Mouse (Mus musculus) kidney, postnatal 0 days (tissue): Measurements from ENCODE around the gene Lum. TPM values are rescaled to one million over a fixed set of nuclear protein-coding genes. Genes with fewer than 3 reads are reported as not detected.
A peak's percentile ranks its signal among the peaks of the same experiment; 100 is the strongest.

ENCODE experiments used
- ATAC-seq: fragments of 200-750 bp; cut with Nextera tagmentation; replicated peaks from 2 replicates; pipeline ENCODE4 v1.8.0; 2017; ENCODE audit warnings: low read depth, moderate number of reproducible peaks, moderate TSS enrichment, moderate library complexity; ENCODE audit not compliant: low FRiP score
- DNase-seq: peaks from one replicate; pipeline ENCODE4 v3.0.0-alpha.2; 2016; ENCODE audit warnings: low spot score
- H3K27ac ChIP-seq: fragments of 300-500 bp; sonication (generic); 2 replicates; pipeline ENCODE4 v1.5.1; 2014; ENCODE audit warnings: mild to moderate bottlenecking
- H3K27me3 ChIP-seq: fragments of 300-500 bp; sonication (generic); 2 replicates; pipeline ENCODE4 v1.6.1; 2014; ENCODE audit warnings: low read length, mixed read lengths; ENCODE audit not compliant: insufficient read depth
- H3K36me3 ChIP-seq: fragments of 300-500 bp; sonication (generic); 2 replicates; pipeline ENCODE4 v1.6.1; 2014; ENCODE audit warnings: low read length, mixed read lengths; ENCODE audit not compliant: insufficient read depth
- H3K4me1 ChIP-seq: fragments of 300-500 bp; sonication (generic); replicated peaks from 2 replicates; pipeline ENCODE4 v1.6.1; 2014; ENCODE audit warnings: antibody characterized with exemption, low read length, mixed read lengths; ENCODE audit not compliant: insufficient read depth
- H3K4me2 ChIP-seq: fragments of 300-500 bp; sonication (generic); 2 replicates; pipeline ENCODE4 v1.6.1; 2014; ENCODE audit warnings: mild to moderate bottlenecking, low read length, moderate library complexity, mixed read lengths
- H3K4me3 ChIP-seq: fragments of 300-500 bp; sonication (generic); replicated peaks from 2 replicates; pipeline ENCODE4 v1.5.1; 2014; ENCODE audit warnings: low read depth, low read length
- H3K9ac ChIP-seq: fragments of 300-500 bp; sonication (generic); 2 replicates; pipeline ENCODE4 v1.6.1; 2014; ENCODE audit warnings: low read depth, low read length
- H3K9me3 ChIP-seq: fragments of 300-500 bp; sonication (generic); replicated peaks from 2 replicates; pipeline ENCODE4 v1.6.1; 2016; ENCODE audit warnings: low read length, inconsistent platforms, mixed read lengths
- CTCF ChIP-seq: IDR thresholded peaks from 2 replicates; pipeline ENCODE4 v1.5.1; 2016; ENCODE audit warnings: antibody characterized with exemption, low read depth, mild to moderate bottlenecking, moderate library complexity
- WGBS: fragments of 180-500 bp; shearing (Covaris S2); extraction: QIAGEN DNeasy Blood & Tissue Kit; methylation state at CpG from one replicate; pipeline ENCODE4 v1.1.7; 2014; 5-methylcytosine and 5-hydroxymethylcytosine counted together
- polyA plus RNA-seq: library from polyadenylated mRNA; unstranded; fragments of >200 nt; fragmentation: Nextera tagmentation; extraction: Ambion mirVana; gene quantifications from 2 replicates; pipeline ENCODE4 v1.2.1, GENCODE M21; 2015

Gene Lum
- polyA plus RNA-seq: 19.8 and 21.6 TPM in 2 replicates

- DNase-seq (peak; percentile 51), ATAC-seq (no peak)
- H3K9ac ChIP-seq: peak within 1 kb of the TSS; percentile 13; the same call in 1 of the 2 replicates
Observed at GRCm38 (mm10) chr10:97564957-97565856, at the start of gene Lum. TSS of gene Lum (plus strand) at chr10:97565128.

DNA sequence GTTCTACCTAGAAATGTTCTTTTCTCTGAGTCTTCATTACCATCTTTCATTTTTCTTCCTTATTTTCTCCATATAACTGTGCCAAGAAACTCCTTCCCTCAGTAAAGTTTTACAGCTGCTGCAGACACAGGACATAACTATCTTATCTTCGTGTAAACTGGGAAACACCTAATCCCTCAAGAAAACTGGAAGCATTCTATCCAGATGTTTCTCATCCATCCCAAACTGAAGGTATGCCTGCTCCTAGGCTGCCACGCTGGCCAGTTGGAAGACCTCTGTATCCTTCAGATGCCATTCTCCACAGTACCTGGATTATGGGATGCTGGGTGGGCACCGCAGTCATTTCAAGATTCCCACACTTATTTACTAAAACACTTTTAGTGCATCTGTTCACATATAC lies 41.6 kb upstream of the Lum start:
- Histone ChIP-seq H3K4me2 (no peak overlapping the region), H3K4me3 (no peak overlapping the region), H3K4me1 (no peaks in the 10 kb centered on the region), H3K9ac (no peak overlapping the region), H3K36me3 (no peaks in the 10 kb centered on the region), H3K27ac (no peak overlapping the region), H3K27me3 (no peaks in the 10 kb centered on the region), H3K9me3 (no peaks in the 10 kb centered on the region)
- DNase-seq: no peak
- WGBS: 72% methylated on average over 3 of the region's 3 CpGs
- no peak for TF ChIP-seq CTCF
- ATAC-seq: no peak

More at GRCm38 (mm10) chr10:97564957-97565856, at the start of gene Lum:
- no peak for TF ChIP-seq CTCF
- peak within 1 kb of the TSS; percentile 45 for H3K4me2 ChIP-seq
- H3K36me3 ChIP-seq: no peaks in the 10 kb centered on the region
- no peak within 1 kb of the TSS for H3K4me3 ChIP-seq
- H3K9me3 ChIP-seq: no peaks in the 10 kb centered on the region
- H3K27me3 ChIP-seq: no peaks in the 10 kb centered on the region
- 0 out of 2 replicates have a peak within 1 kb of the TSS, but pooled peaks have one; percentile 44 for H3K27ac ChIP-seq
- whole genome bisulfite sequencing: 17% methylated on average over 10 of the region's 10 CpGs
- H3K4me1 ChIP-seq: no peaks in the 10 kb centered on the region

DNA sequence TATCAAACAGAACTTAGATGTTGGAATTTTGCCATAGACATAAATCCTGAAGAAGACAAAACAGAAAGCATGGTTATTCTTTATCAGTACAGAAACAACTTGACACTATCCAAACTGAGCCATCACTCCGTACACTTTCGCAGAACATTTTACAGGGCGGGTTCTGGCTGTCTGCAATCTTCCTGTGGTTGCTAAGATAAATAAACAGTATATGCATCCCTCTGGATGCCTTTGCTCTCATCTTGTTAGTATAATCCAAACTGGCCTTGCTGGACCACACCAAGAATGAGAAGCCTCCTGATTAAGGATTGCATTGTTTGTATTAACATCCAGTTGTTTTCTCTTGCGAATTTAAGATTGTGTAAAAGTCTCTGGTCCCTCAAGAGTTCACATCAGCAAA lies 29.2 kb upstream of the Lum start:
- Histone ChIP-seq H3K4me3 (no peak overlapping the region), H3K4me2 (no peak overlapping the region), H3K27me3 (no peaks in the 10 kb centered on the region), H3K9me3 (no peaks in the 10 kb centered on the region), H3K9ac (no peak overlapping the region), H3K36me3 (no peaks in the 10 kb centered on the region), H3K4me1 (no peaks in the 10 kb centered on the region), H3K27ac (no peak overlapping the region)
- no peak for TF ChIP-seq CTCF
- peak; percentile 46 for DNase-seq
- no peak for ATAC-seq
- WGBS: 50% methylated on average over 4 of the region's 4 CpGs

GRCm38 (mm10) chr10:97536921-97537320 lies 28.0 kb upstream of the Lum start:
- Histone ChIP-seq H3K9me3 (no peaks in the 10 kb centered on the region), H3K27ac (no peak overlapping the region), H3K4me3 (no peak overlapping the region), H3K27me3 (no peaks in the 10 kb centered on the region), H3K4me1 (no peaks in the 10 kb centered on the region), H3K9ac (no peak overlapping the region), H3K36me3 (no peaks in the 10 kb centered on the region), H3K4me2 (no peak overlapping the region)
- TF ChIP-seq CTCF: no peak
- no peak for ATAC-seq
- peak; percentile 10 for DNase-seq
- 41% methylated on average over 2 of the region's 2 CpGs for WGBS

- Histone ChIP-seq H3K9me3 (no peaks in the 10 kb centered on the region), H3K4me2 (no peak overlapping the region), H3K4me3 (no peak overlapping the region), H3K9ac (no peak overlapping the region), H3K27me3 (no peaks in the 10 kb centered on the region), H3K27ac (no peak overlapping the region), H3K4me1 (no peaks in the 10 kb centered on the region), H3K36me3 (no peaks in the 10 kb centered on the region)
- WGBS: 88% methylated on average over 4 of the region's 4 CpGs
- TF ChIP-seq CTCF: no peak
- ATAC-seq: no peak
- no peak for DNase-seq
Observed at GRCm38 (mm10) chr10:97538202-97538601, 26.7 kb upstream of the Lum start.

GRCm38 (mm10) chr10:97547740-97548139 lies 17.2 kb upstream of the Lum start:
- 59% methylated on average over 1 of the region's 1 CpGs for WGBS
- no peaks in the 10 kb centered on the region for H3K36me3 ChIP-seq
- H3K9me3 ChIP-seq: no peaks in the 10 kb centered on the region
- H3K27me3 ChIP-seq: no peaks in the 10 kb centered on the region
- no peak overlapping the region for H3K4me3 ChIP-seq
- H3K9ac ChIP-seq: no peak overlapping the region
- H3K4me2 ChIP-seq: no peak overlapping the region
- H3K4me1 ChIP-seq: no peaks in the 10 kb centered on the region
- peak; percentile 15 for DNase-seq
- ATAC-seq: no peak
- no peak for TF ChIP-seq CTCF
- H3K27ac ChIP-seq: no peak overlapping the region
